Mouse (Mus musculus) lung, postnatal 0 days (tissue): ENCODE data around the gene Creb3l1.

ENCODE experiments used
- CTCF ChIP-seq: IDR thresholded peaks from 2 replicates; pipeline ENCODE4 v1.5.1; 2016; ENCODE audit warnings: antibody characterized with exemption, mild to moderate bottlenecking
- EP300 ChIP-seq: IDR thresholded peaks from 2 replicates; pipeline ENCODE4 v1.6.1; 2016; ENCODE audit warnings: antibody characterized with exemption, mild to moderate bottlenecking, control low read depth

DNA sequence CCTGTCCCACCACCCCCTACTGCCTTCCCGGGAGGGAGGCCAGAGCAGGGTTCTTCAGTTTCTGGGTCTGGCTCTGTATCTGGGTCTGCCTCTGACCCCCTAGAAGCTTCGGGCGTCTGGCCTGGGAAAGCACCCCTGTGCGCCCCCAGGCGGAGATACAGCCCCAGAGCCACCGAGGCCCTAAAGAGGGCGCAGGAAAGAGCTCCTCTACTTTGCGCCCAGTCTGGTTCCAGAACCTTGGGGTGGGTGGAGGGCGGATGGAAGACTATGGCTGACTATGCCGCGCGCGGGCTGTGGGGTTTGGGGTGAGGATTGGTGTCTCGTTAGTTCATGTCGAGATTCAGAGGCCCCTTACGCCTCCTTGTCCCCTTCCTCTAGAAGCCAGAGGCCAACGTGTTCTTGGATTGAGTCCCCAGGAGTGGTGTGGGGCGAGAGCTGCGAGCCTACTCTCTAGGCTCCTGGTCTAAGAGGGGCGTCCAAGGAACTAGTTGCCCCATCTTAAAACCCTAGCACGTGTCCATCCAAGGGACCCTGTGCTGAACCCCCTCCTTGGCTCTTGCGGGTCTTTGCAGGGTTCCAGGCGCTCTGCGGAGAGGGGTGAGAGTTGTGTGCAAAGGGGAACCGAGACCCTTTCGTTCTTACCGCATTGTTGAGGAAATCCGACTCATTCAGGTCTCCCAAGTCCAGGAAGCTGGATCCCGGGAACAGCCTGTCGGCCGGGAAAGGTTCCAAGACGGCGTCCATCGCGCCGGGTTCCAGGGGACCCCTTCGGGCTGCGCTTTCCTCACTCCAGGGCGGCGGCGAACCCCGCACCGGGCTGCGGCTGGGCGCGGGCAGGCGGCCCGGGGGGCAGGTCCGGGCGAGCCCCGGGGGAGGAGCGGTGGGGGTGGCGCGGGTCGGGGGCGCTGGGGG, 684 bp downstream of the Creb3l1 start:
- TF ChIP-seq CTCF (peak; percentile 78), EP300 (no peak)
